In the genomic region with DNA sequence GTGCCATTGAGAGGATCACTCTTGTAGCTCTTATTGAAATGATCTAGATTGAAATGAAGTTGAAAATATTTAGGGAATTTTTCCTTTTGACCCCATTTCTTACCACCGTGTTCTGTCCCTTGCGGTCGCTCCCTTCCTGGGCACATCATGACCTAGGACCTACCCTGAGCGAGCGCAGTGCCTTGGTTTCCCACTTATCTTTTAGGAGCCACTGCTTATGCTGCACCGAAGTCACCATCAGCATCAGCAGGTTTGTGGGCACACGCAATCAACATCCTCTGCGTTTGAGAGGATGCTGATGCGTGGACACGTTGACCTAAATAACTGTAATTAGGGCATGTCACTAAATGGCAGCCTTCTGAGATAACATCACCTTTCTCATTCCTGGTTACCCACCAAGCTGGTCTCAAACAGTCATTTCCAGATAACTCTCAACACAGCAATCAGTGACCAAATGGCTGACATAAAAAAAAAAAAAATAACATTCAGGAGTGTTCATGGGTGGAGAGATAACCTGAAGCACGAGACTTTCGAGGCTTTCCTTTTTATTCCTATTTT, we compare ENCODE assay signal across 25 mouse cellular contexts. TPM values are rescaled to one million over a fixed set of nuclear protein-coding genes. Genes with fewer than 3 reads are reported as not detected.
DNase-seq lines count a peak whose midpoint lies in the region; ATAC-seq and TF ChIP-seq lines count a peak whose summit lies in the region.
"Had no signal": no experiment of that assay in that cellular context is flagged by ENCODE, and none has a peak within 500 bp of the region (broad histone marks: within the 10 kb centered on the region; RNA-seq: fewer than 3 reads in every experiment).

No protein-coding gene starts in this region.

- peak overlapping the region; percentile 67 for H3K27ac ChIP-seq in spleen, adult 2 months (ENCODE audit: insufficient read depth, low read length)
- 0 out of 2 replicates have a peak overlapping the region, but pooled peaks have one; percentile 17 for H3K27ac ChIP-seq in embryonic facial prominence, embryonic 15.5 days (replicated peaks)
- no peak overlapping the region for H3K27ac ChIP-seq in left cerebral cortex, adult 2 months
- H3K27ac ChIP-seq: gastrocnemius, adult 2 months; heart, embryonic 15.5 days; hindbrain, embryonic 10.5 days; hindbrain, embryonic 13.5 days had no signal

- H3K9ac ChIP-seq in embryonic facial prominence, embryonic 15.5 days: no peak overlapping the region
- H3K9ac ChIP-seq: forebrain, postnatal 0 days; heart, embryonic 12.5 days; heart, embryonic 15.5 days; hindbrain, embryonic 13.5 days had no signal

- no peak for TF ChIP-seq POLR2A in spleen, adult 2 months (IDR thresholded peaks at IDR 0.05; ENCODE audit: low read depth, low read length)

- peaks cover 20% of the 10 kb centered on the region; the same call in 1 of the 2 replicates for H3K4me1 ChIP-seq in spleen, adult 2 months (ENCODE audit: control insufficient read depth, insufficient read depth, insufficient read length)
- H3K4me1 ChIP-seq in embryonic facial prominence, embryonic 15.5 days: no peaks in the 10 kb centered on the region
- H3K4me1 ChIP-seq: hindbrain, embryonic 13.5 days had no signal

- no peaks in the 10 kb centered on the region for H3K27me3 ChIP-seq in spleen, adult 2 months (ENCODE audit: control insufficient read depth, insufficient read depth, low read length)
- no peaks in the 10 kb centered on the region for H3K27me3 ChIP-seq in embryonic facial prominence, embryonic 15.5 days
- H3K27me3 ChIP-seq: heart, embryonic 12.5 days; heart, embryonic 15.5 days; hindbrain, embryonic 13.5 days had no signal

- peaks cover 11% of the 10 kb centered on the region for H3K36me3 ChIP-seq in spleen, adult 2 months (ENCODE audit: control insufficient read depth, insufficient read depth, low read length)
- no peaks in the 10 kb centered on the region for H3K36me3 ChIP-seq in embryonic facial prominence, embryonic 15.5 days
- H3K36me3 ChIP-seq: heart, embryonic 12.5 days; heart, embryonic 15.5 days; hindbrain, embryonic 10.5 days; hindbrain, embryonic 13.5 days had no signal

- 79% methylated on average over 12 of the region's 12 CpGs for WGBS in spleen, adult 2 months
- 78% methylated on average over 12 of the region's 12 CpGs for WGBS in embryonic facial prominence, embryonic 15.5 days

- no peak for DNase-seq in spleen, adult 2 months (ENCODE audit: low read depth in 1 of 2, low spot score in 2 of 2)
- no peak for DNase-seq in spleen, postnatal 10 days (ENCODE audit: low spot score in 2 of 2)
- peak; percentile 9 for DNase-seq in 416B (ENCODE audit: low read depth)
- peak; percentile 62 for DNase-seq in CD4-positive helper T cell, adult 2 months (ENCODE audit: low read depth, low spot score)
- no peak for DNase-seq in kidney, adult 18-20 months
- no peak for DNase-seq in left cerebral cortex, adult 2 months (ENCODE audit: extremely low spot score in 1 of 2, low spot score in 2 of 2)
- DNase-seq: adrenal gland, postnatal 10 days; adrenal gland, postnatal 36 days; cerebellum, adult 18-20 months; cerebellum, adult 9-10 months; cerebellum, postnatal 14 days; forebrain, postnatal 0 days; gastrocnemius, adult 2 months; gastrocnemius, postnatal 25 days; heart, adult 18-20 months; heart, postnatal 10 days; heart, postnatal 36 days had no signal

- no peak overlapping the region for H3K4me3 ChIP-seq in spleen, adult 2 months (ENCODE audit: extremely low read depth, insufficient read depth, insufficient read length)
- no peak overlapping the region for H3K4me3 ChIP-seq in embryonic facial prominence, embryonic 15.5 days (replicated peaks)
- no peak overlapping the region for H3K4me3 ChIP-seq in left cerebral cortex, adult 2 months
- H3K4me3 ChIP-seq: gastrocnemius, adult 2 months; heart, embryonic 12.5 days; heart, embryonic 15.5 days; hindbrain, embryonic 10.5 days; hindbrain, embryonic 13.5 days had no signal

- no peak for TF ChIP-seq CTCF in spleen, adult 2 months (IDR thresholded peaks at IDR 0.05; ENCODE audit: extremely low read depth, insufficient read depth, insufficient read length, insufficient replicate concordance)
- no peak for TF ChIP-seq CTCF in left cerebral cortex, adult 2 months (IDR thresholded peaks at IDR 0.05)

- H3K9me3 ChIP-seq in embryonic facial prominence, embryonic 15.5 days (replicated peaks): no peaks in the 10 kb centered on the region
- H3K9me3 ChIP-seq: heart, embryonic 12.5 days; heart, embryonic 15.5 days; hindbrain, embryonic 10.5 days; hindbrain, embryonic 13.5 days had no signal

- no peak overlapping the region for H3K4me2 ChIP-seq in embryonic facial prominence, embryonic 15.5 days (replicated peaks)
- H3K4me2 ChIP-seq: heart, embryonic 12.5 days; heart, embryonic 15.5 days; hindbrain, embryonic 13.5 days had no signal

- intact Hi-C loops in left cerebral cortex, adult 2 months (cut with DNase I): no loop called here

- no peak for ATAC-seq in embryonic facial prominence, embryonic 15.5 days (ENCODE audit: insufficient number of reproducible peaks, low FRiP score, low TSS enrichment, low read depth)
- no peak for ATAC-seq in CD4-positive, CD25-positive, alpha-beta regulatory T cell, adult 4 months
- ATAC-seq: forebrain, embryonic 14.5 days; forebrain, postnatal 0 days; hindbrain, embryonic 16.5 days had no signal

RNA-seq across cellular contexts. Expression of gene Grb7, which starts 33.8 kb away (rescaled TPM):
- polyA plus RNA-seq in spleen, adult 2 months (2012; rRNA removed): 1.1 and 1.2 TPM in 2 replicates
- polyA plus RNA-seq in embryonic facial prominence, embryonic 15.5 days (2015; fragmentation: Nextera tagmentation; extraction: Ambion mirVana): 16.2 and 22.4 TPM in 2 replicates
- 1 to 10 TPM; 3.6 to 6.2 TPM for polyA plus RNA-seq in CD4-positive, CD25-positive, alpha-beta regulatory T cell, adult 4 months (2017; shearing (Covaris generic))
- total RNA-seq in left cerebral cortex, adult 2 months (2021): 1 to 10 TPM; 2.0 to 2.5 TPM
- total RNA-seq: adrenal gland, postnatal 36 days; gastrocnemius, adult 2 months; heart, postnatal 10 days had no signal

RNA-seq across cellular contexts. Expression of gene Mien1, which starts 41.2 kb away (rescaled TPM):
- 37.1 and 37.8 TPM in 2 replicates for polyA plus RNA-seq in spleen, adult 2 months (2012; rRNA removed)
- polyA plus RNA-seq in embryonic facial prominence, embryonic 15.5 days (2015; fragmentation: Nextera tagmentation; extraction: Ambion mirVana): 109 and 111 TPM in 2 replicates
- 100 to 1,000 TPM; 150 to 155 TPM for polyA plus RNA-seq in CD4-positive, CD25-positive, alpha-beta regulatory T cell, adult 4 months (2017; shearing (Covaris generic))
- 100 to 1,000 TPM; 100 to 106 TPM for total RNA-seq in left cerebral cortex, adult 2 months (2021)

Comparison
In these comparisons a context has a peak if more than half of its experiments do, and no peak if none do; other contexts are left out.
1. DNase-seq: peak in 416B (single experiment) and CD4-positive helper T cell, adult 2 months (single experiment); none in spleen, adult 2 months (0 of 2), spleen, postnatal 10 days (0 of 2), kidney, adult 18-20 months (single experiment) and left cerebral cortex, adult 2 months (0 of 2).